Mouse (Mus musculus) heart, postnatal 4 days (tissue): ENCODE results near the gene Crabp2. TPM values are rescaled to one million over a fixed set of nuclear protein-coding genes. Genes with fewer than 3 reads are reported as not detected.
A peak's percentile ranks its signal among the peaks of the same experiment; 100 is the strongest.

Experiments
- DNase-seq: peaks from one replicate; pipeline ENCODE4 v3.0.0; 2021
- total RNA-seq, 2 experiments: library from RNA; stranded (reverse); gene quantifications; 2 replicates each; pipeline ENCODE4 v1.2.3; 2021

Crabp2 gene
- total RNA-seq, 2 experiments from 2014 or later: 0.91 to 1.0 TPM

- no peak for DNase-seq
Observed at GRCm38 (mm10) chr3:87929341-87930077, 19.0 kb upstream of the Crabp2 start.

DNA sequence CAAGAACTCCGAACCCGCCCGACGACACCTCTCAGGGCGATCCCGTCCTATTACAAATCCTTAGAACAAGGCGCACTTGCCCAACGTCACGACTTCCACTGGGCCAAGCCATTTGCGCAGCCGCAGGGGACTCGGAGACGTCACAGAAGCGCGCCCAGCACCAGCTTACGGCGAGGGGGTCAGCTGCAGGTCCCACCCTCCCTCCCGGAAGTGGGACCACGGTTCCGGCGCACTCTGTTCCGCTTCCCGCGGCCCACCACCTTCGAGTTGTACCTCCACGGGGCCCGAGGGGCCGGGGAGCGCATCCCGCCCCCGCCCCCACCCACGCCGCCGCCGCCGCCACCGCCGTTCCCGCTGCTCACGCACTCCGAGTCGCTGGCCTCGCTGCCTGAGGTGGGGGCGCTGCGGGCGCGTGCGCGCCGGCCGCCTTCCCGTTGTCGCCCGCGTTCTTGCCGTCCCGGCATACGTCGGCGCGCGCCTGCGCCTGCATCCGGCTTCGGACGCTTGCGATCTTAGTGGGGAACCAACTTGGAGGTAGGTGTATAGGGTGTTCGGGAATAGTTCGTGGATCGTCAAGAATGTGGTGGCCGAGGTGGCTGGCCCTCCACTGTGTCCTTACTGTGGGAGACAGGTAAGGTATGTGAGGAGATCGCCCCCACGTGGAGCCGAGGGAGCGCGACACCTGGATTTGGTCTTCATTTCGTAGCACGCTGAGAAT is 18.2 kb upstream of the Crabp2 start, which contains the start of the genes Isg20l2 and Rrnad1:
Isg20l2 (plus strand) TSS at position 237 of the 718 bp plus-strand sequence.
Rrnad1 (minus strand) TSS at position 640 of the 718 bp plus-strand sequence.
- DNase-seq: peak; percentile 97

- no peak for DNase-seq
Observed at GRCm38 (mm10) chr3:87934026-87934425, 14.4 kb upstream of the Crabp2 start.

- DNase-seq: no peak
Observed at GRCm38 (mm10) chr3:87934501-87934900, 14.0 kb upstream of the Crabp2 start.

GRCm38 (mm10) chr3:87935201-87935600 is 13.3 kb upstream of the Crabp2 start:
- DNase-seq: no peak

DNA sequence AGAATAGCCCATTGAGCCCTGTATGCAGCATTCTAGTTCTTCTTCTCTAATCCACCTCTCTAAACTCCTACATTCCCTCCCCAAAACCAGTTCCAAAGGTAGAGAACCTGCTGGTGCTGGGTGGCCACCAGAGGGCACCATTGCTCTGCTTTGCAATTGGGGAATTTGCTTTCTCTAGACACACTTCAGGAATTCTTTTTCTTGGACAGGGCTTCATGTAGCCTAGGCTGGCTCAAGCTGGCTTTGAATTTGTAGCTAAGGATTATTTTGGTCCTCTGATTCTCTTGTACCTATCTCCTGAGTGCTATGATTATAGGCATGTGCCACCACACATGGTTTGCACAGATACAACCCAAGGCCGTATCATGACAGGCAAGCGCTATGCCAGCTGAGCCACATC is 12.7 kb upstream of the Crabp2 start:
- peak; percentile 89 for DNase-seq

DNA sequence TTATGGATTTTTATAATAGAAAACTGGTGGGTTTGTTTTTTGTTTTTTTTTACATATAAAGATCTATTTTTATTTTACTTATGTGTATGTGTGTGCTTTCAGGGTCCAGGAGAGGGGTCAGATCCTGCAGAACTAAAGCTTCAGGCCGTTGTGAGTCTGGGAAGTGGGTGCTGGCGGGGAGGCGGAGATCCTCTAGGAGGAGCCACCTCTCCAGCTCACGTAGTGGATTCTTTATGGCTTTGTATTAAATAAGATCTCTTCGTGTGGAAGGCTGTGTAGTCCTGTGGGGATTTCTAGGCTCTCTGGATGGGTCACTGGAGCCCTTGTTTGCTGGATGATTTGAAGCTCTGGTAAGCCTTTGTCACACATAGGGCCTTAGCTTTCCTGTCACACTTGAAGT is 7.9 kb upstream of the Crabp2 start:
- DNase-seq: no peak

GRCm38 (mm10) chr3:87942471-87942870 is 6.0 kb upstream of the Crabp2 start:
- no peak for DNase-seq

- DNase-seq: no peak
Observed at GRCm38 (mm10) chr3:87943586-87943985, 4.9 kb upstream of the Crabp2 start.

DNA sequence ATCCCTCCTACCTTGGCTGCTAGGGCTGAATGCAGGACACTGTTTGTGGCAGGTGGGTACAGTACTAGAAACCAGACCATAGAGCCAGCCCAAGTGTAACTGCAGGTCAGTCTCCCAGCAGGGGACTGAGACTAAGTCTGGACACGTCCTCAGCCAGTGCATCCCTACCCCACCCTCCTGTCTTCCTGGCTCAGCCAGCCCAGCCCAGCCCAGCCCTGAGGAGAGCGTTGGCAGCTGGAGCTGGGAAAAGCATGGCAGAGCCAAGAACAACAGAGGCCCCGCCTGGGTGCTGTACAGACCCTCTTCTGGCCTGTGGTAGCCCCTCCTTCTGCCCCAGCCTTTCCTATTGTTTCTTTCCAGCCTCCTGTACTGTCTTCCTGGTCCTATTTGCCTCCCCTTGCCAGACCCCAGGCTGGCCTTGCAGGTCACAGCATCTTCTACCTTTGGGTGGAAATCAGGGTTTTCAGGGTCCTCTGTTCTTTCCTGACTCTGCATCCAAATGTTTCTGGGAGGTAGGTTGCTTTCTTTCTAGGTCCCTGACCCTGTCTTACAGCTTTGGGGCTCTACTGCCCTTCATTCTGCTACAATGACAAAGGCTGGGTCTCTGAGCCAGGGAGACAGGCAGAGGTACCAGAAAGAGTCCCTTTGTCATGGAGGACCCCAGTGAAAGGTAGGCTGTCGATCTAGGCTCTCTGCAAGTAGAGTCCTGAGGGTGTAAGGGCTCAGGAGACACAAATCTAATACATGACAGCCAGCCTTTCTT is 3.4 kb upstream of the Crabp2 start:
- peak; percentile 34 for DNase-seq

DNA sequence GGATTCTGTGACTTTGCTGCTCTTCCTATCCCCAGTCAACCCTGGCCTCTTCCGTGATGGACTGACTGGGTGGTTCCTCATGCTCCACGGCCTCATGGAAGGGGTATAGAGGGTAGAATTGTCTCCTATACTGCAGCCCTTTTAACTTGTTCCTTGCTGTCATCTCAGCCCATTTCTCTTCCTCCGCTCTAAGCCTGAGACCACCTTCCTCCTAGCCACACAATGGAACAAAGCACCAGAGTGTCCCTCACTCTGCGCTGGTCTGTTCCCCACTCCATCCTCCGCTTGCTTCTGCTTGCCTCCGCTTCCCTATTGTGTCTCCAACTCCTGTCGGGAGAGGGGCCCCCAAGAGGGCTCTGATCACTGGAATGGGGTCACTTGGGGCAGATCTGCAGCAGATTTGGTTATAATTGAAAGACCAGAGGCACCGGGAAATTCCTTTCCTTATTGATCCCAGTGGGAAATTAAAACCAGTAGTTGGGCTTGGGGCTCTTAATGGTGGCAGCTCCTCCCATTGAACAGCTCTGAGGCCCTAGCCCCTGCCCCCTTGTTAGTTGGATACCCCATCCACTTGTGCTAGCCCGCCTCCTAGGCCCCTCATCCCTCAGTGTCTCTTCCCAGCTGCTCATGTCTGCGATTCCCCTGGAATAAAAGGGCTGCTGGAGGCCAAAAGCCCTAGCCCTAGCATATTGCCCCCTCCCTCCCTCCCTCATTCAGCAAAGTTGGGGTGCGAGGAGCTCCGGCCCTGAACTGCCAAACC is 2.5 kb upstream of the Crabp2 start:
- no peak for DNase-seq

GRCm38 (mm10) chr3:87946541-87946860 is 2.0 kb upstream of the Crabp2 start:
- no peak for DNase-seq

DNA sequence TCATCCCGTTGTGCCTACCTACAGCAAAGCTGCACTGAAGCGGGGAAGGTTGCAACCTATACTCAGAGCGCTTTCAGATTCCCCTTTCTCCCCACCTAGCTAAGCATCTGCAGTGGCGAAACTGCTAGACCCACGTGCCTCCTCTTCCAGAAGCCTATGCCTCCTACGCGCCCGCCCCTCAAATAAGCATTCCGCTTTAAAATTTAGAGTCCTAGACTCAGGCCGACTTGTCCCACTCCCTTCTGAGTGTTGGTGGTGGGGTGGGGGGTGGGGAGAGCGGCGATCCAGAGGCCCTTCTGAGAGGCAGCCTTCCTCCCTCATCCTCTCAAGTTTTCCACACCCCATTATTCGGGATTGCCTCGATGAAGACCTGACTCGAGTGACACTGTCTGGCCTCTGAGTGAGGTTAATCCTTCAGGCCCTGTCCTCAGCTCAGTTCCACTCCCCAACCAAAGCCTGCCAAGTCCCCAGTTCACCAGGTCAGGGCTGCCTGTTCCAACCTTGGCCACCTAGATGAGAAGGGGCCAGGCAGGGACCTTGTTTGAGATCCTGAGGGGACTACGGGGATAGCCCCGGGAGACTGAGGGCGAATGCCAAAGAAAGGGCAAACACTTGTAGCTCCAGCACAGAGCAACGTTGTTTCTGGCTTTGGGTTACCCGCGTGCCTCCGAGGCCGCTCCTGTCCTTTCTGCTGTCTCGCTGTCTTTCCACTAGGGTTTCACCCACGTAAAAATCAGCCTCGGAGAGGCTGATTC is 1.2 kb upstream of the Crabp2 start:
- DNase-seq: no peak

DNA sequence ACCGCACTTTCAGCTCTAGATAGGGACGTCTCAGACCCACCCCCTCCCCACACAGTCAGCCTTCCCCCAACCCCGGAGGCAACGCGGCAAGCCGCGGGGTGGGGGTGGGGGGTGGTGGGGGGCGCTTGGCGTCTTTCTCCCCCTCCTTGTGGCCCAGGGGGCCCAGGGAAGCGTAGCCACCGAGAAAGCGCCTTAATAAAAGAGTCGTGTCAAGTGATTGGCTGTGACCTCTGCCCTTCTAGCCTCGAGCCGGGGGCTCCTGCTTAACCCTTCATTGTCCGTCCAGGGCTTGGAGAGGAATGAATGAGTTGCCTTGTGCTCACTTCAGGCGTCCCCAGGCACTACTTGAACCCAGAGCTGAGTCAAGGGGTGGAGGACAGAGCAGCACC is 661 bp upstream of the Crabp2 start:
- DNase-seq: no peak

GRCm38 (mm10) chr3:87949266-87949954 is 944 bp downstream of the Crabp2 start:
- DNase-seq: no peak

DNA sequence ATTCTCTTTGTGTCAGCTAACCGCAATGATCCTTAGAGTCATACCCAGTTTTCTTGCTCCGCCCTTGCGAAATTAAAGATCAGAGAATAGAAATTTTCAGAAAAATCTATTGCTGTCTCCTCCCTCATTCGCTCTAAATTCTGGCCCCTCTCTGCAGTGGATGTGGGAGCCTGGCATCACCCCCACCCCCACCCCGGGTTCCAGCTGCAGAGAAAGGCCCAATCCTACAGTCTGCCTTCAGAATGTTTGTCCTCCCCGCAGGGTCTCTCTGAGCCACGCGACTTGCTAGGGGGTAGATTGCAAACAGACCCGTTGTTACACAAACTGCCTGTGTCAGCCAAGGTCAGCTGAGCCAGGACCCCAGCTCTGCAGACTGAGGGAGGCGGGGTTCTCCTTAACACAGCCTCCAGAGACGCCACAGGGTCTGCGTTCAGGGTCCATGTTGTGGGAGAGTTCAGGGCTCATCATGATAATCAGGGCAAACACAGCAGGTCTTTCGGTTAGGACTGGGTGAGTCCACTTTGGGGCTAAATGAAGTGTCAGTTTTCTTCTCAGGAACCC is 1.6 kb downstream of the Crabp2 start:
- DNase-seq: no peak

- no peak for DNase-seq
Observed at GRCm38 (mm10) chr3:87951946-87952345, 3.5 kb downstream of the Crabp2 start.

DNA sequence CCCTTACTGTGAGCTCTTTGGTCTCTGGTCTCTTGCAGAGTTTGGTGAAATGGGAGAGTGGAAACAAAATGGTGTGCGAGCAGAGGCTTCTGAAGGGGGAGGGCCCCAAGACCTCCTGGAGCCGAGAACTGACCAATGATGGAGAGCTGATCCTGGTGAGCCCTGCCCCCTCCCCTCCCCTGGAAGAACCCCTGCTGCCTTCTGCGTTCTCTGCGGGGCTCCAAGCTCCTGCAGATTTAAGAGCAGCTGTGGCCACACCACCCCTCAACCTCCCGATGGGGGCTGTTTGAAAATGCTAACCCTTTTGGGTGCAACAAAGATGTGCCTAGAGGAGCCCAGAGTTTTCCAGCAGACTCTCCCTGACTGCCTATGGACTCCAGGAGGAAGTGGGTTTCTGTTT is 4.0 kb downstream of the Crabp2 start:
- DNase-seq: peak; percentile 24

- no peak for DNase-seq
Observed at GRCm38 (mm10) chr3:87958056-87958455, 9.6 kb downstream of the Crabp2 start.

GRCm38 (mm10) chr3:87958476-87958875 is 10.0 kb downstream of the Crabp2 start:
- DNase-seq: no peak

DNA sequence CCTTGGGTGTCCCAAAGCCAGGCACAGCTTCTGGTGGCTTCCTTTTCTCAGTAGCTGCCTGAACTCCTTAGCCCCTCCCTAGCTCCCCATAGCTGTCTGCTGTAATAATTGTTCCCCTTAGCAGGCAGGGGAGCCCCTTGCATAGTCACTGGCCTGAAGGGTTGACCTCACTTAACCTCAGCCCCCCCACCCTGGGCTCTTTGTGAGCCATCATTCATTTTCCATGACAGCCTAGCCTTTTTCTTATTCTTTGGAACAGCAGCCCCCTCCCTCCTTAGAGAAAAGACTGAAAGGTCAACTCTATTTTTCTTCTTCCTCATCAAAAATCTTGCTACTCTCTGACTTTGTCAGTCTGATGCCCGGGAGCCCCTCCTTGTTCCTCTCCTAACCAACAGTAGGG is 10.5 kb downstream of the Crabp2 start:
- DNase-seq: no peak
